Mouse (Mus musculus) urinary bladder, postnatal 36 days (tissue): ENCODE data around the gene Itpr3.
A peak's percentile ranks its signal among the peaks of the same experiment; 100 is the strongest.

ENCODE experiments used
- DNase-seq, 2 experiments: peaks; one replicate each; pipeline ENCODE4 v3.0.0; 2022; ENCODE audit warnings: low spot score in 2 of 2, mixed read lengths in 1 of 2

Gene Itpr3

GRCm38 (mm10) chr17:27038335-27039050 is 18.6 kb upstream of the Itpr3 start:
- DNase-seq, result peak; percentile 55 to 76

GRCm38 (mm10) chr17:27039432-27040102 is 17.5 kb upstream of the Itpr3 start:
- DNase-seq, result no peak

- DNase-seq, result no peak
These were observed 16.6 kb upstream of the Itpr3 start for GRCm38 (mm10) chr17:27040304-27041045.

DNA sequence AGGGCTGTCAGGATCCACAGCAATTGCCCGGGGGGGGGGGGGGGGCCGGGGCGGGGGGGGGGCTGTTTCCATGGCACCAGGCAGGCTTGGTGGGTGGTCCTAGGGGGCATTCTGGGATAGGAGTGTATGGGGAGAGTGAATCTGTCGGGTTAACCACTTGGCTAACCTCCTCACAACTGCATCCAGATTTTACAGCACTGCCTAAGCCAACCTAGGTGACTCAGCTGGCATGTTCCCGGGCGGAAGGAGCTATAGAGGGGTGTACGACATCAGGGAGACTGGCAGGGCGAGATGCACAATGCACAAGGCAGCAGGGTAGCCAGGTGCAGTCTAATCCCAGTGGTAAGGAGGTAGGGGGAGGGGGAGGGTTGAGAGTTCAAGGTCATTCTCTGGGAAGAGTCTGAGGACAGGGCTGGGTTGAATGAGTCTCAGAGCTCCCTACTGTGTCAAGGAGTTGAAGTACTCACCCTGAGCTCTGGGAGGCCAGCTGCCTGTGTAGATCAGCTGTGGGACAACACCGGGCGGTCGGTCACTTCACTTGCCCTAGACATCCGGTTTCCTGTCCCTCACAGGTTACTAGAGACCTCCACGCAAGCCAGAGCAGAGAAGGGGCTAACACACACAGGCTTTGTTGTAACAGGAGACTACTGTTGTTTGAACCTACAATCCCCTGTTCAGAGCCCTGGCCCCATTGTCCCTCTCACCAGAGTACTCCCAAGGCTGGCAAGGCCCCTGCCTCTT is 15.9 kb upstream of the Itpr3 start:
- no peak for DNase-seq

DNA sequence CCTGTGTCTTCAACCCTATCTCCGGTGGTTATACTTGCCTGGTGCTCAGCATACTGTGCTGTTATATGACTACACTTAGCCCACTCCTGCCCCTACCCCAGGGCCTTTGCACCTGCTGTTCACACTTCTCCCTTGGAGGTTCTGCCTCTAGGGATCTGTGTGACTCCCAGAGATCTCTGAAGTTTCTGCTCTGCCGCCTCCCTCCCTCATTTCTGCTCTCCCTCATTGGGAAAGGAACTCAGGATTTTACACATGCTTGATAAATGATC is 15.4 kb upstream of the Itpr3 start:
- DNase-seq, result no peak

GRCm38 (mm10) chr17:27042840-27043239 is 14.3 kb upstream of the Itpr3 start:
- DNase-seq, result no peak

DNA sequence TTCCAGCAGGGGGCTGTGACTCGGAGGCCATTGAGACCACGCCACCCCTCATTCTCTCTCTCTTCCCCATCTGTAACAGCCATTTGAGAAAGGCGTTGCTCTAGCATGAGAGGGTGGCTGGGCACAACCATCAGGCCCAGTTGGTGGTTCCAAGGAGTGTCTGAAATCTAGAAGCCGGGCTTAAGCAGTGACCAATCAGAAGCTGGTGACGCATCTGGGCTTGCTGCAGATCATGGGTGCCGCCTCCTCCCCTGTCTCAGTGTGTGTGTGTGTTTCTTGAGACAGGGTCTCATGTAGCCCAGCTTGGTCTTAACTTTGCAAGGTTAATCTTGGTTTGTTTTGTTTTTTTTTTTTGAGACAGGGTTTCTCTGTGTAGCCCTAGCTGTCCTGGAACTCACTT is 11.9 kb upstream of the Itpr3 start:
- DNase-seq, result no peak

- DNase-seq, result no peak
These were observed 9.2 kb upstream of the Itpr3 start for GRCm38 (mm10) chr17:27047762-27048444.

GRCm38 (mm10) chr17:27048445-27049239 is 8.5 kb upstream of the Itpr3 start:
- peak in 1 of 2 experiments; percentile 42 for DNase-seq

DNA sequence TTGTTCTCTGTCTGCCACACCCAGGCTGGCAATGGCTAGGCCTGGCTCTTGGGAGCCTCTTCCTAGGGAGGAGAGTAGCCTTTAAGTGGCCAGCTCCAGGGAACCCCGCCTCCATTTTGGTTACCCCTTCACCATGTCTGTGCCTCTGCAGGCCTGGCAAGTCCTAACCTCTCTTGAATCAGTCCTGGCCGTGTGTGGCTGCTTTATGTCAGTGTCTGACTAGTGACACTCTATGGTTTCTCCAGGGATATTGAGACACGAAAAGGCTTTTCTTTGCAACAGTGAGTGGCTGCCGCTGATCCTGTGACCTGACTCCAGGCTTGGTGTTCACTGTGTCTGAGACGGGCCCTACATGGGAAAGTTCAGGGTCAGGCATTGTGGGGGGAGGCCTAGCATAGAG is 6.3 kb upstream of the Itpr3 start:
- DNase-seq, result no peak

DNA sequence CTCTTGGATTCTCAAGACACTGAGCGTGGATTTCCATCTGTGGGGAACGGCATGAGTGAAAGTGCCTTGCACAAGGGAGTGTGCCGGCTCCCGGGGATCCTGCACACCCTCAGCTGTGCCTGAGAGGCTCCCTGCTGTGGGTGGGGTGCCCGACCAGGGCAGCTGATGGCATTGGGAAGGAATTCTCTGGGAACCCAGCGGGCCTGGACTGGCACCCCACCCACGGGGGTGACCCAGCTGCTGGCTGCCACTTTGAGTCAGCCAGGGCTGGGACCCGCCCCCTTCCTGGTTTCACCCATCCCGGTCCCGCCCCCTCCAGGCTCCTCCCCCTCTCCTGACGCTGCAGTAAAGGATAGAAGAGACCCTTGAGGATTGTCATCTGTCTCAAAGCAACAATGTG is 5.6 kb upstream of the Itpr3 start:
- no peak for DNase-seq

- peak; percentile 70 to 74 for DNase-seq
These were observed 934 bp upstream of the Itpr3 start for GRCm38 (mm10) chr17:27056170-27056569.

DNA sequence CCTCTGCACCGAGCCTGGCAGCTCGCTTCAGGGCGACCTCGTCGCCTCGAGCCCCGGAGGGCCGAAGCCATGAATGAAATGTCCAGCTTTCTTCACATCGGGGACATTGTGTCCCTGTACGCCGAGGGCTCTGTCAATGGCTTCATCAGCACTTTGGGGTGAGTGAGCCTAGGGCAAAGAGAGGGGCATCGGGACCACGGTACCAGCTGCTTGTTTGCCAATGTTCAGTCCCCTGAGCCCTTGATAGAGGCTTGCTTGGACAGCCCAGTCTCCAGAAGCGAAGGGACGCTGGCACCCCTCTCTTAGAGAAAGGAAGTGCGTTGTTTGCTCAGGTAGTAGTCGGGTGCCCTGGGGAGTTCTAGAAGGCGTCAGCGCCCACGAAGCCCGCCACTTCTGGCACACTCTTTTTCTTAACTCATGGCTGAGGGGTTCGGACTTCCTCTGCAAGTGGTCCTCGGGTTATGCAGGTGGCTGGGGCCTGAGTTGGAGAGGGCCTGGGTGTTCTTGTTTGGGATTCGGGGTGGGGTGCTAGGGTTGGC is 482 bp downstream of the Itpr3 start:
- no peak for DNase-seq

GRCm38 (mm10) chr17:27060698-27061097 is 3.6 kb downstream of the Itpr3 start:
- no peak for DNase-seq

DNA sequence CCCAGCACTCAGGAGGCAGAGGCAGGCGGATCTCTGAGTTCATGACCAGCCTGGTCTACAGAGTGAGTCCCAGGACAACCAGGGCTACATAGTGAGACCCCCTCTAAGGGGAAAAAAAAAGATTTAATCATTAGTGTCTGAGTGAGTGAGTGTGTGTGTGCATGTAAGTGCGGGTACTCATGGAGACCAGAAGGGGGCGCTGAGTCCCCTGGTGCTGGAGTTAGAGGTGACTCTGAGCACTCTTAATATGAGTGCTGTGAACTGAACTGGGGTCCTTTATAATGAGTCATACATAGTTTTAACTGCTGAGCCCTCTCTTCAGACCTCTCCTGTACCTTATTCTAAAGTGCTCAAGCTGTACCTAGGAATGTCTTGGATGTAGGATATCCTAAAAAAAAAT is 4.6 kb downstream of the Itpr3 start:
- no peak for DNase-seq

- no peak for DNase-seq
These were observed 5.6 kb downstream of the Itpr3 start for GRCm38 (mm10) chr17:27062684-27063083.

GRCm38 (mm10) chr17:27063717-27064116 is 6.6 kb downstream of the Itpr3 start:
- no peak for DNase-seq

- no peak for DNase-seq
These were observed 7.1 kb downstream of the Itpr3 start for GRCm38 (mm10) chr17:27064195-27064594.

DNA sequence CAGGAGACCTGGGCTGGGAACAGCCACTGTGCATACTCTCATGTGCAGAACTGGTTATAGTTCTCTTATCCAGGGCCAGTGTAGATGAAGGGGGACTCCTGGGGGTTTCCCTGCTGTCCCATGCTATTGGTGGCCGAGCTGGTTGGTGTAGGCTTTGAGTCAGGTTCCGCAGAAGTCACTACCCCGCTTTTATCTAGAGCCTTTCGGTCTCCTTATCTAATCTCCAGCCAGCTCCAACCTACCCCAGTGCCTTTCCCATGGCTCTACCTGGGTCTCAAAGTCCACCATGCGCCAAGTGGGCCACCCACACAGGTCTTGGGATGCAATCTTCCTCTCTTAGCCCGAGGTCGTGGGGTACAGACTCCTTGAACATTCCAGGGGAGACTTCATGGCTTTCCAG is 9.0 kb downstream of the Itpr3 start:
- DNase-seq, result no peak

- DNase-seq, result no peak
These were observed 12.0 kb downstream of the Itpr3 start for GRCm38 (mm10) chr17:27069071-27069470.

GRCm38 (mm10) chr17:27070913-27071312 is 13.8 kb downstream of the Itpr3 start:
- no peak for DNase-seq
